Mouse (Mus musculus) hindbrain, embryonic 10.5 days (tissue): Measurements from ENCODE around the gene Sfxn5. TPM values are rescaled to one million over a fixed set of nuclear protein-coding genes. Genes with fewer than 3 reads are reported as not detected.
A peak's percentile ranks its signal among the peaks of the same experiment; 100 is the strongest.

Source experiments
- DNase-seq: peaks from one replicate; pipeline ENCODE4 v3.0.0-alpha.2; 2017; ENCODE audit warnings: low spot score
- H3K27ac ChIP-seq: fragments of 300-500 bp; sonication (generic); 2 replicates; pipeline ENCODE4 v1.5.1; 2016; ENCODE audit warnings: mild to moderate bottlenecking, moderate library complexity
- H3K27me3 ChIP-seq: fragments of 300-500 bp; sonication (generic); 2 replicates; pipeline ENCODE4 v1.6.1; 2016; ENCODE audit warnings: mild to moderate bottlenecking; ENCODE audit not compliant: poor library complexity, insufficient read depth, severe bottlenecking
- H3K36me3 ChIP-seq: fragments of 300-500 bp; sonication (generic); 2 replicates; pipeline ENCODE4 v1.6.1; 2016; ENCODE audit warnings: mild to moderate bottlenecking, moderate library complexity
- H3K4me1 ChIP-seq: fragments of 300-500 bp; sonication (generic); replicated peaks from 2 replicates; pipeline ENCODE4 v1.6.1; 2016; ENCODE audit warnings: mild to moderate bottlenecking
- H3K4me3 ChIP-seq: fragments of 300-500 bp; sonication (generic); 2 replicates; pipeline ENCODE4 v1.5.1; 2016; ENCODE audit warnings: mild to moderate bottlenecking, moderate library complexity
- H3K9me3 ChIP-seq: fragments of 300-500 bp; sonication (generic); 2 replicates; pipeline ENCODE4 v1.6.1; 2016; ENCODE audit warnings: mild to moderate bottlenecking, moderate library complexity
- WGBS: fragments of 180-500 bp; shearing (Covaris S2); methylation state at CpG from one replicate; pipeline ENCODE4 v1.1.7; 2016; 5-methylcytosine and 5-hydroxymethylcytosine counted together
- polyA plus RNA-seq: library from polyadenylated mRNA; unstranded; fragments of >200 nt; fragmentation: Nextera tagmentation; extraction: Ambion mirVana; gene quantifications from 2 replicates; pipeline ENCODE4 v1.2.1, GENCODE M21; 2016

The Sfxn5 gene
- polyA plus RNA-seq, 1 experiment from 2014 or later = 8.0 TPM

DNA sequence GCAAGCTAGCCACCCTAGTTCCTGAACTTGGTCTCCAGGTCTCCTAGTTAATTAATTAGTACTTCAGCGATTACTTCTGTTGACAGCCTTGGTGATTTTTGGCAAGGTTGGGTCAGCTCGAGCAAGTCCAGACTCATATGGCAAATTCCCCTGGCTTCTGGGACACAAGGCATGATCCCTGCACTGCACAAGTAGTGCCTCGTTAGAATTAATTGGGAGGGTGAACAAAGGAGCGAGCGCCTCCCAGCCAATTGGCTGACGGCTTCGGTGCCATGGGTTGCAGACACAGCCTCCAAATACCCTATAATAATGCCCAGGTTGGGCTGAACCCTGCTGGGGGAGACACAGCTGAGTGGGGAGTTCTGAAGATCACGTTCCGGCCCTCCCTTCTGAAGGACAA is 106.7 kb downstream of the Sfxn5 start:
- no peak overlapping the region for H3K27ac ChIP-seq
- no peak for DNase-seq
- no peak overlapping the region for H3K4me3 ChIP-seq
- peaks cover 40% of the 10 kb centered on the region for H3K4me1 ChIP-seq
- no peaks in the 10 kb centered on the region for H3K36me3 ChIP-seq
- WGBS = 88% methylated on average over 9 of the region's 9 CpGs
- H3K9me3 ChIP-seq = no peaks in the 10 kb centered on the region
- H3K27me3 ChIP-seq = peaks cover 92% of the 10 kb centered on the region

DNA sequence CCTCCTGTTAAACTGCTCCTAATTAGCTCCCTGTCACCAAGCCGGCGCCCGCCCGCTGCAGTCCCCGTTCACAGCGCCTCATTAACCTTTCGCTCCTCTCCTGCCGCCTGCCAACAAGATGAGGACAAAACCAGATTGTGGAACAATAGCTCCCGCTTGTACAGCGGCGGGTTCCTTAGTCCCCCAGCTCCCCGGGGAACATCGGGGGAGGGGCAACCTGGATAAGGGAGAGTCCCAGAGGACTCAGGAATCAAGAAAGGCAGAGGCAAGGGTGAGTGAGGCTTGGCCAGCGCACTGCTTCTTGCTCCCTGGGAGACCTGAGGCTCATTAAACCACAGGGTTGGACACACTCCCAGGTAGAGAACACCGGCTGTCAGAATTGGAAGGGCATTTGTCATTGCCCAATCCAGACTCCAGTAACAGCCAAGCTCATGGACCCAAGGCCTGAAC is 108.8 kb downstream of the Sfxn5 start:
- WGBS = 21% methylated on average over 15 of the region's 15 CpGs

GRCm38 (mm10) chr6:85223498-85224150 is 109.6 kb downstream of the Sfxn5 start:
- WGBS = 15% methylated on average over 14 of the region's 14 CpGs
- Histone ChIP-seq H3K27ac (peak overlapping the region; percentile 76), H3K9me3 (no peaks in the 10 kb centered on the region), H3K36me3 (no peaks in the 10 kb centered on the region), H3K4me1 (peaks cover 64% of the 10 kb centered on the region), H3K4me3 (no peak overlapping the region), H3K27me3 (peaks cover 74% of the 10 kb centered on the region)
- peak; percentile 80 for DNase-seq

More for the DNA sequence above, 108.8 kb downstream of the Sfxn5 start:
- H3K4me1 ChIP-seq = peaks cover 55% of the 10 kb centered on the region
- no peak overlapping the region for H3K4me3 ChIP-seq
- no peaks in the 10 kb centered on the region for H3K9me3 ChIP-seq
- peak; percentile 36 for DNase-seq
- H3K36me3 ChIP-seq = no peaks in the 10 kb centered on the region
- H3K27ac ChIP-seq = peak overlapping the region; percentile 76; the same call in 1 of the 2 replicates
- H3K27me3 ChIP-seq = peaks cover 81% of the 10 kb centered on the region

DNA sequence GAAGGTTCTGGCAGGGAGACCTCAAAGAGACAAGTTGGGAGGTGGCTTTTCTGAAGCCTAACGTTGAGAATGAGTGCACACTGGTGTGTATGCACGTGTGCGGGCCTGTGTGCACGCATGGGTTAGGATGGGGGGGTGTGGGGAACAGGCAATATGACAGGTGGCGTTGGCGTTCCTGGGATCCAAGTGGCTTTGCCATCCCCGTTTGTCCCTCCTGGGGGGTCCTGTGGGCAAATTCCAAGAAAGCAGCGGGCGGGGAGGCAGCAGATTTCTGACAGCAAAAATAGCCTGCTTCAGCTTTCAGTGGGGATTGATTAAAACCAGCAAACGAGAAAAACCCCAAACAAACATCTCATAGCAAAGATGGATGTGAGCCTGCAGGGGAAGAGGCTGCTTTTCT is 110.7 kb downstream of the Sfxn5 start:
- Histone ChIP-seq H3K27ac (peak overlapping the region; percentile 31; the same call in 1 of the 2 replicates), H3K27me3 (peaks cover 64% of the 10 kb centered on the region), H3K4me3 (no peak overlapping the region), H3K9me3 (no peaks in the 10 kb centered on the region), H3K4me1 (peaks cover 70% of the 10 kb centered on the region), H3K36me3 (no peaks in the 10 kb centered on the region)
- no peak for DNase-seq
- 75% methylated on average over 10 of the region's 10 CpGs for WGBS

DNA sequence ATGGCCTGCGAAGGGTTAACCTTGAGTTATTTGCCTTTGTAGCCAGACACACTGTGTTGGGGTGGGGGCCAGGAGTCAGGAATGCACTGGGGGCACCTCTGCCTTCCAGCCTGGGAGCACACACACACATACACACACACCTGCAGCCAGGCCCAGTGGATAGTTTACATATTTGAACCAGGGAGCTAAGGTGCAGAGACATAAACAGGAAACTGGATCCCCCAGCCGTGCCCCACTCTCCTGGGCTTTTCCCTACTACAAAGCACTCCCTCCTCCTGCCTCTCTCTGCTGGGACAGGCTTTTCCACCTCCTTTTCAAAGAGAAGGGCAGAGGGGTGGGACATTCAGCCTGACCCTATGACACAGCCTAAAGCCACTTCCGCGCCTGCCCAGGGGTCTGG is 112.3 kb downstream of the Sfxn5 start:
- no peak overlapping the region for H3K4me3 ChIP-seq
- 20% methylated on average over 4 of the region's 4 CpGs for WGBS
- no peaks in the 10 kb centered on the region for H3K9me3 ChIP-seq
- H3K27me3 ChIP-seq = peaks cover 54% of the 10 kb centered on the region
- peaks cover 72% of the 10 kb centered on the region for H3K4me1 ChIP-seq
- no peaks in the 10 kb centered on the region for H3K36me3 ChIP-seq
- H3K27ac ChIP-seq = peak overlapping the region; percentile 62
- DNase-seq = peak; percentile 41

GRCm38 (mm10) chr6:85219706-85220105 is 113.5 kb downstream of the Sfxn5 start:
- Histone ChIP-seq H3K9me3 (no peaks in the 10 kb centered on the region), H3K27ac (peak overlapping the region; percentile 73; the same call in 1 of the 2 replicates), H3K4me1 (peaks cover 68% of the 10 kb centered on the region), H3K4me3 (no peak overlapping the region), H3K36me3 (no peaks in the 10 kb centered on the region), H3K27me3 (peaks cover 46% of the 10 kb centered on the region)
- 93% methylated on average over 11 of the region's 11 CpGs for WGBS
- DNase-seq = no peak

DNA sequence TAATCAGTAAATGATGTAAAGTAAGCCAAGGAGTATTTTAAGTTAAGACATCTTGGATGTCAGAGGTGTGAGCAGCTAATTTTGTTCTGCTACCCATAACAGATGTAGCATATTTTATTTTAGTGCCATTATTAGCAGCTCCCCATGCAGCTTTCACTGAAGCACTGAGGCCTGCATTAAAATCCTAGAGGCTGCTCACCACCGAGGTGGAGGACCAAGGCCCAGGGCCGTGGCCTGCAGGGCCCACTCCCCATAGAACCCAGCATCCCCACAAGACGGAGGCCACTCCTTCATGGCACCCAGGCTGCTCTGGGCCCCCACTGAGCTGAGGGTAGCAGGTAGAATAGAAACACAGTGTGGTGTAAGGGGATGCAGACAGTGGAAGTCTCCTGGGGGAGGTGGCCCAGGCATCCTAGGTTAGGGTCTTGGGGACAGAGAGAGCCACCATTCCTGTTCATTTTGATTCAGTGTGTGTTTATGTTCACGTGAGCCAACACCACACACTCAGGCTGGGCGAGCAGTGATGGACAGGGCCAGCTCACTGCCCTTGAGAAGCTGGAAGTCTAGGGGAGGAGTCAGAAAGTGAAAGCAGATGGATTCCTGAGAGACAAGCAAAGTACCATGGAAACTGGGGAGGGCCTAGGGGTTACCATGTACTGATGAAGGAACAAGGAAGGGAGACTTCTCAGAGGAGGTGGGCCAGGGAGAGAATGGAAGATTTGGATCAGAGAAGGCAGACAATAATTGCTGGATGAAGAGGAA is 114.4 kb downstream of the Sfxn5 start:
- peak; percentile 33 for DNase-seq
- peaks cover 60% of the 10 kb centered on the region for H3K4me1 ChIP-seq
- peak overlapping the region; percentile 73 for H3K27ac ChIP-seq

GRCm38 (mm10) chr6:85218251-85218650 is 115.0 kb downstream of the Sfxn5 start:
- Histone ChIP-seq H3K4me3 (no peak overlapping the region), H3K9me3 (no peaks in the 10 kb centered on the region), H3K27ac (no peak overlapping the region), H3K4me1 (peaks cover 54% of the 10 kb centered on the region), H3K36me3 (no peaks in the 10 kb centered on the region), H3K27me3 (peaks cover 35% of the 10 kb centered on the region)
- no peak for DNase-seq
- WGBS = 85% methylated on average over 4 of the region's 4 CpGs

More for the DNA sequence above, 114.4 kb downstream of the Sfxn5 start:
- Histone ChIP-seq H3K36me3 (no peaks in the 10 kb centered on the region), H3K4me3 (no peak overlapping the region), H3K27me3 (peaks cover 38% of the 10 kb centered on the region), H3K9me3 (no peaks in the 10 kb centered on the region)
- WGBS = 23% methylated on average over 5 of the region's 5 CpGs

DNA sequence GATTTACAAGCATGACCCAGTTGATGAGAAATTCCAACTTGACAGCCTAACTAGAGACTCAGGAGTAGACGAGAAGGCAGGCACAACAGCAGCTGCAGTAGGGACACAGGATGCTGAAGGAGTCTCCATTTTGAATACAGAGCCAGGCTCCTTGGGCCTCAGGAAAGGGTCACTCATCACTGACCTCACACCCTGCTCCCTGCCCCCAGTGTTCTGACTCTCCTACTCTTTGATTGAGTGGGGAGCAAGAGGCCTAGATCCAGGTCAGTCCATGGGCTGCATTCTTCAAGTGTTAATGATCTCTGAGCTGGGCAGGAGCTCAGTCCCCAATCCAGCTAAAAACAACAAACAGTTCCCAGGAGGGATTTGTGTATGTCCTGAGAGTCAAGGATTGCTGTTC is 122.5 kb downstream of the Sfxn5 start:
- H3K27ac ChIP-seq = no peak overlapping the region
- DNase-seq = no peak
- peaks cover 26% of the 10 kb centered on the region for H3K4me1 ChIP-seq
- no peaks in the 10 kb centered on the region for H3K36me3 ChIP-seq
- no peak overlapping the region for H3K4me3 ChIP-seq
- peaks cover 41% of the 10 kb centered on the region for H3K27me3 ChIP-seq
- H3K9me3 ChIP-seq = no peaks in the 10 kb centered on the region
- WGBS = 23% methylated on average over 1 of the region's 1 CpGs

DNA sequence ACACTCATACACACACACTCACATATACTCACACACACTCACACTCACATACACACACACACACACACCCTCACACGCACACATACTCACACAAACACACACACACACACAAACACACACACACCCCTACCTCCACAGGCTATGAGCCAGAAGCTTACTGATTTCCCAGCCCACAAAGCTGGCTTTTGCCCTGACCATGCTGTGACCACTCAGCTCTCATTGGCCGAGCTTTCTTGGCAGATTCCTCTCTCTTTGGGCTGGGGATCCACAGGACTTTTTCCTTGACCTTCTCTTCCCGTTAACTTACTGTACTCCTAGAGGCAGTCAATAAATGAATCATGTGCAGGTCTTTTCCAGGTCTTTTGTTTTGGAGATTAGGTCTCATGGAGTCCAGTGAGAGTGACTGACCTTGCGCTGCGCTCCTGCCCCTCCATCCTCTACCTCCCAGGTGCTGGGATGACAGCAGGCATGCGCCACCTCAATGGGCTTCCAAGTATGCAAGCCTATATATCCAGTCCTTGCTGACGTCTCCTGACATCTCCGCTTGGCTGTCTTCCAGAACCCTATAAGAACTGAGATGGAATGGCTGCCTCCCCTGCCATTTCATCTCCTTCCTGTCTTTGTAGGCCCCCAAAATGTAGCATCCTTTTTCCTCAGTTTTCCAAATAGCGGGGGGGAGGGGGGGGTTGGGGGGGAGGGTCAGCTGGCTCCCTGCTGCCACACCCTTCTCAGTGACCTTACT is 123.8 kb downstream of the Sfxn5 start:
- no peak overlapping the region for H3K27ac ChIP-seq
- whole genome bisulfite sequencing = 78% methylated on average over 9 of the region's 9 CpGs
- no peak for DNase-seq
- H3K4me3 ChIP-seq = no peak overlapping the region
- H3K36me3 ChIP-seq = no peaks in the 10 kb centered on the region
- peaks cover 50% of the 10 kb centered on the region for H3K27me3 ChIP-seq
- H3K9me3 ChIP-seq = no peaks in the 10 kb centered on the region
- H3K4me1 ChIP-seq = peaks cover 26% of the 10 kb centered on the region

- Histone ChIP-seq H3K4me1 (peaks cover 26% of the 10 kb centered on the region), H3K36me3 (no peaks in the 10 kb centered on the region), H3K27me3 (peaks cover 61% of the 10 kb centered on the region), H3K4me3 (no peak overlapping the region), H3K9me3 (no peaks in the 10 kb centered on the region), H3K27ac (no peak overlapping the region)
- WGBS = 67% methylated on average over 5 of the region's 5 CpGs
- DNase-seq = no peak
Observed at GRCm38 (mm10) chr6:85207345-85207744, 125.9 kb downstream of the Sfxn5 start.

DNA sequence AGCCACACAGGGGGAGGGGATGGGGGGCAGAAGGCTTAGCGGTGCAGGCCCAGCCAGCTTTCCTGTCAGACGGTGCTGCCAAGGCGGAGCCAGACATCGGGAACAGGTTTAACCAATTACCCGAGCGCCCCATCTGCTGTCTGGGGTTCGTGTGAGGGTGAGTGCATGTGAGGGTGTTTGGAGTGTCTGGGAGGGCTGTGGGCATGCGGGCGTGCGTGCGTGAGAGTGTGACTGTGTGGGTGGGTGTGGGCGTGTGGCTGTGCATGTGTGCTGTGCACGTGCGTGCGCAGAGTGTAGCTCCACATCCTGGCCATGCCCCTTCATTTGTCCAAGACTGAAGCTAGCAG is 126.3 kb downstream of the Sfxn5 start:
- H3K27ac ChIP-seq = no peak overlapping the region
- WGBS = 47% methylated on average over 15 of the region's 15 CpGs
- no peaks in the 10 kb centered on the region for H3K9me3 ChIP-seq
- H3K4me3 ChIP-seq = no peak overlapping the region
- H3K36me3 ChIP-seq = no peaks in the 10 kb centered on the region
- peaks cover 61% of the 10 kb centered on the region for H3K27me3 ChIP-seq
- H3K4me1 ChIP-seq = peaks cover 26% of the 10 kb centered on the region
- no peak for DNase-seq
